Mouse (Mus musculus): Measurements from ENCODE around the gene Spink4.

DNA sequence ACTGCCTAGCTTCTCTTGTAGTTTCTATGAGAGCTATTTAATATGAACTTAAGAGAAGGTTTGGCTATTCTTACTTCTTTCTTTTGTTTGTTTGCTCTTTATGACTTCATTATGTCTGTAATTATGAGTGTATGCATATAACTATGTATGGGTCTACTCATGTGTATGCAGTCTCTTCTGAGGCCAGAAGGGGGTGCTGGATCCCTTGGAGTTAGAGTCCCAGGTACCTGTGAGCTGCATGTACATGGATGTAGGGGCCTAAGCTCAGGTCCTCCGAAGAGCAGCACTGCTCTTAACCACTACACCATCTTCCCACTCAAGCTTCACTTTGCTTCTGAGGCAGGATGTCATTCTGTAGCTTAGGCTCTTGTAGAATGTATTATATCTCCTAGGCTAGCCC lies 33.7 kb downstream of the Spink4 start:
- TF ChIP-seq EP300 (IDR thresholded peaks at IDR 0.05; ENCODE audit: insufficient read depth, low read depth, low read length) (no peak), CTCF (IDR thresholded peaks at IDR 0.05; ENCODE audit: low read depth, low read length) (peak; percentile 65), POLR2A (IDR thresholded peaks at IDR 0.05; ENCODE audit: insufficient read depth, low read length) (no peak)
